Mouse (Mus musculus) ovary, postnatal 10 days (tissue): Measurements from ENCODE around the gene Adgrv1.

Source experiments
- DNase-seq: peaks from one replicate; pipeline ENCODE4 v3.0.0; 2022; ENCODE audit warnings: low spot score

Gene Adgrv1

DNA sequence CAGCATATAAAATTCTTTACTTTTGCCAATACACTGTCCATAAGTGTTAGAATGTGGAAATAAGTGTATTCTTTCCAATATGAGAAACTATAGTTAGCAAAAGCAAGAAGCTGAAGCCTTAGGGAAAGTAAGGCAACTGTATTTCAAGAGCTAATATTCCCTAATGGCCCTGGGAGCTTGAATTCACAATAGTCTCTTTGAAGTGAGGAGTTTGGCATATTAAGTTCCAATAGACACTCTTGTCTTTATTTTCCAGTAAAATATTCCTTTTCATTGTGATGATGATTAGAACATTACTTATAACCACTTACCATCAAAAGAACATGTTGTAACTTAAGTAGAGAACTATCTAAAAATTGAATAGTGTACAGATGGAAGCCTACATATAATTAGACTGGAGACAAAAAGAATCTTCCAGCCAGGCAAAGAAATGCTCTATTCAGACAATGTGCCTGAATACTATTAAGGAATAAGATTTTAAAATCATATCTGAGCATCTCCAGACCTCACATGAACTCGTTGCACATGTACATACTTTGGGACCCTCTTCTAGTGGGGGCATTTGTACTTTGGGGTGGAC, 225.0 kb downstream of the Adgrv1 start:
- no peak for DNase-seq

DNA sequence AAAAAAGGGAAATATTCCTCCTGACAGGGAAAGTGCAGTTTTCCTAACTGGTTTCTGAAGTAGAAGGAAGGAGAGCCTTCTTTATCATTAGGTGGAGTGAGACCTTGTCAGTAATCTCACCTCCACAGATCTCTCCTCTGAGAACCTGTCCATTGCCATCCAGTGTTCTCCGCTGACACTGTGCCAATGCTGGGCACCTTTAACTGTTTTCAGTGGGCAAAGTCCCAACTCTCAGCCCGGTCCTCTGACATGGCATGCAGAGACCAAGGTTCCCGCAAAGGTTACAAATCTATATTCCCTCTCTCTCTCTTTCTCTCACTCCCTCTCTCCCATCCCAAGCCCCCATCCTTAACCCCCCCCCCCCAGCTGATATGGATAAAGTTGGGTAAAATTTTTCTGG, 230.1 kb downstream of the Adgrv1 start:
- DNase-seq = no peak

DNA sequence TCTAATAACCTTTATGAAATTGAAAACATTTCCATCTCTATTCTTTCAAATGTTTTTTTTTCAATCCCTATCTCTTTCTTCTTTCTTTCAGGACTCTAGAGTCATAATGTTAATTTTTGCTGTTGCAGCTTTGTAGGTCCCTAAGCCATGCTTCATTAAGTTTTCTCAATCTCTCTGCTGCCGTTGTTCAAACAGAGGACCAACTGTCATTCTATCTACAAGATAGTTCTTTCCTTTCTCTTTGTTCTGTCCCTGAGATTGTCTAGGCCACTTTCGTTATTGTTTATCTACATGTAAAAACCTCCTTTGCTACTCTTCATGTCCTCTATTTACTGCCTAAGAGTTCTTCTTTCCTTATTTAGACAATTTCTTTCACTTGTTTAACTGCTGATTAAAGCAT, 230.8 kb downstream of the Adgrv1 start:
- no peak for DNase-seq

DNA sequence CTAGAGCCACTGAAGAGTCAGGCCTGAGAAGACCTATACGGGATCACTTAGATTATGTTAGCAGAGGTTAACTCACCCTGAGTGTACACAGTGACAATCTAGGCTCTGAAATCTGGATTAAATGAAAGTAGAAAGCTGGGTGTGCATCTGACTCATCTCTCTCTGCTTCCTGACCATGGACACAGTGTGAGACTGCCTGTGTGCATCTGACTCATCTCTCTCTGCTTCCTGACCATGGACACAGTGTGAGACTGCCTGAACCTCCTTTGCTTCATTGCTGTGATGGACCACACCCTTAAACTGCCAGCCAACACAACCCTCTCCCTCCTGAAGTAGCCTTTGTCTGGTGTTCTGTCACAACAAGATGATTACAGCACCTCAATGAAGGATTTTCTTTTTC, 231.2 kb downstream of the Adgrv1 start:
- no peak for DNase-seq

DNA sequence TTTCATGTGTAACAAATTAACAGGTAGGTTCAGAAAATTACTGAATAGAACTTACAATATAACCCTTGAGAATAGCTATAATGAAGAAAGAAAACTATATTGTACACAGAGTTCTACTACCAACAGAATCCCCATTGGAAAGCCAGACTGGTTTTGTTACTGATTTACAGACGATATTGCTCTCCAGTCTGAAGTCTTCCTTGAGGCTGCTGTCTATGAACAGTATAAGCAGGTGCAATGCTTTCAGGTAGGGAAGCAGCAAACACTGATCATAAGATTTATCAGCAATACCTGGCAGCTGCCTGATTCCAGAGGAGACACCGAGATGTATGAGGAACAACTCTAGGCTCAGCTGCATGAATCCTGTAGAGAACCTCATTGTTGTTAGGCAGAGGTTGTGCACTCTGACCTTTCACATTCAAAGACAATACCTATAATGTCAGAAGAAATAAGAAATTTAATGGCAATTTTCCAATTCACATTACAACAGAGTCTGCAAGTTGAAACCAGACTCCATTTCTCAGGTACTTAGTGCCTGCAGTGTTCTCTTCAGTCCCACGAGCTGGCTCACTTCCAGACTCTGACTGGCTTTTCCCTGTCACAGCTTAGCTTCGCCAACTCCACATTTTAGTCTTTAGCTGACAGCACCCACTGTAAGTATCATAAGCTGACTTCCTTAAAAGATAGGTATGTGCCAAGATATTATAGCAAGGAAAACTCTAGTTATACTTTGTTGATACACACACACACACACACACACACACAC, 247.2 kb downstream of the Adgrv1 start:
- no peak for DNase-seq

DNA sequence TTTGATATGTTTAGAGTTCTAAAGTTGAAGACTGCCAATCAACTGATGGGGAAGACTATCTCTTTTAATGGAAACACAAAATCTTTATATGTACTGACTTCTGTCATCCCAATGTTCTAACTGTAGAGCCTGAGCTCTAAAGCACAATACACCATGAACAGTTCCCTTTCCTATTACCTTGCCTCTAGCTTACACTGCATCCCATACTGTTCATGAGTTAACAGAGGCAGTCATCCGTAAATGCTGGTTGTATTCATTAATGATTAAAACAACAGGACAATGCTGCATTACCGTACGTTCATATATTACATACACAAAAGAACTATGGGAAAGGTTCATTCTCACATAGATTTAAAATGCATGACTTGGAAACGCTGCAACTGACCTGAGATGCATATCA, 251.1 kb downstream of the Adgrv1 start:
- no peak for DNase-seq

DNA sequence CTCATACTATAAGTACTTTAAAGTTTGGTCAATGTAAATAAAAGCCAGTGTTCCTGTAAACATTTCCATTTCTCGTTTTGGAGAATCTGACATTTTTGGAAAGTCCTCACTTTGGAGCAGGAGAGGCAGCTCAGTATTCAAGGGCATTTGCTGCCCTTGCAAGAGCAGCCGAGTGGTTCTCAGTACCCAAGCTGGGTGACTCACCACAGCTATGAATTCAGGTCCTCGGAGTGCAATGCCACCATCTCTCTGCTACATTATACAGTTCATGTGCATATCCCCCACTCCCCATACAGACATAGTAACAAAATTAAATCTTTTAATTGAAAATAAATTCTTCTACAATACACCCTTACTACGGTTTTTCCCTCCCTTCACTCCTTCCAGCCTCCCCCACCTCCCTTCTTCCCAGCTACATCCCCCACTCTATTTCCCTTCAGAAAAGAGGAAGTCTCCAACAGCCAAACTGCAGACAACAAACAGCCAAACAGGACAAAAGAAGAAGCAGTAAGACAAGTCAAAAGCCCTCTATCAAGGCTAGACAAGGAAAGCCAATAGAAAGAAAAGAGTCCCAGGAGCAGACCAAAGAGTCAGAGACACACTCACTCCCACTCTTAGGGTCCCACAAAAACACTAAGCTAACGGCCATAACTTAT, 262.0 kb downstream of the Adgrv1 start:
- no peak for DNase-seq

DNA sequence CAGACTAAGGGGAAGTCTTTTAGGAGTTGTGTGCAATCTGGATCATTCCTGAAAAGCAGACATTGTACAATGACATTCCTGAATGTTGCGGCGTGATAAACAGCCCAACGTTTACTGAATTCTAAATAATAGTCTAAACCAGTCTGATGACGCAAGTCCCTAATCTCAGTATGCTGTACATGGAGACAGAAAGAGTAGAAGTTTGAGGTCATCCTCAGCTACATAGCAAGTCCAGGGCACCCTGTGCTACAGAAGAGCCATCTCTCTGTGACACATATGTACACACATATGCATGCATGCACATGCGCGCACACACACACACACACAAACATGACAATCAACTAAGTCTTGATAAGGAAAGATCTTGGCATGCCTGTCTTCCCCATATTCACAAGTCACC, 262.8 kb downstream of the Adgrv1 start:
- DNase-seq = no peak

DNA sequence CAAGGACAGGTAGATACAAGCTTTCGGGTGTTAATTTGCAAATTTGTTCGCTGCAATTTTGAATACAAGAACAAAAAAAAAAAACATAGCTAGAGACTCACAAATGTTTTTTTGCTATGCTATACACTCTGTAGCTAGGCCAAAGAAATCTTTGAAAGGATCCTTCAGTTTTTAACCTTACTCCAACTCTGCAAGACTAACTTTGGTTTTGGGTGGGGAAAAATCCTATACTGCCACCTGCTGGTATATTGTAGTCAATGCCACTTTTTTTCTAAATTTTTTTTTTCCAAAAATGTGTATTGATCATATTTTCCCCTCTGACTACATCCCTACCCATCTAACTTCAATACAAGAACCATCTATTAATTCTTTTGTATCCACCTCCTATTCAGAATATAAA, 263.4 kb downstream of the Adgrv1 start:
- DNase-seq = no peak

DNA sequence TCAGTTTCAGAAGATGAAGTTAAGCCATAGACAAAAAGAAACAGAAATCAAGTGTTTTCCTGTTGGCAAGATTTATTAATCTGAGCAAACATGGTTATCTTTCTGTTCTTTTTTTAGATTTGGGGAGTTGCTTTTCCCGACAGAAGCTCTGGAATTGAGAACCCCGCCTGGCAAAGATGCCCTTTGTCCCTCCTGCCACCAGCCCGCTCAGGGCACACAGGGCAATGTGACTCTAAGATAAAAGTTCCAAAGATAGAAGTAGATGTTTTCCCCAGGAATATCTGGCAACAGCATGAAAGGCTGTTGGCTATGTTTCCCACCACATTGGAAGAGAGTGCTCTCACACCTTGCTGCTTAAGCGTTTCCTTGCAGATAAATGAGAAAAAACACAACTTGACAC, 264.0 kb downstream of the Adgrv1 start:
- no peak for DNase-seq

DNA sequence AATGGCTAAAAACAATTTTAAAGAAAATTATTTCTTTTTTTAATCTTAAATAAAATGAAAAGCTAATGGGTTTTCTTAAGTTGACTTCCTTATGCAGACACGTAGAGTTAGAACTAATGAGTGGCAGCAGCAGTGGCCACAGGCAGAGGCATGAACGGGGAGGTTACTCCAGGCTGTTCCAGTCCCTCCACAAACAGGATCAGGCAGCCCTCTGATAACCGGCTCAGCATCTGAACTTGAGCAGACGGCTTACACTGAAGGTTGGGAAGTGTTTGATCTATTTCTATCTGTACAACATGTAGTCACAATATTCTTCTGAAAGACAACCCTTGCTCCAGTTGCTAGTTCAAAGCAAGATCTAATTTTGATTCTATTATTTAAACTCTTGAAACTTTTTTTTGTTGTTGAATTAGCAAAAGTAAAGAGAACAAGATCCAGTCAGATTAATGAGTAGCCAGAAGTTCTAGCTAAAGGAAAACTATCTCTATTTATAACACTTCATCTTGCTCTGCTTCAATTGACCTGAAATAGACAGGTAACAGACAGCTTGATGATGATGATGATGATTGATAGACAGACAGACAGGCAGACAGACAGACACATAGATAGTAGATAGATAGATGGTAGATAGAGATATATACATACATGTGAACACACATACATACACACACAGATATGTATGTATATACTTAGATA, 265.1 kb downstream of the Adgrv1 start:
- no peak for DNase-seq

DNA sequence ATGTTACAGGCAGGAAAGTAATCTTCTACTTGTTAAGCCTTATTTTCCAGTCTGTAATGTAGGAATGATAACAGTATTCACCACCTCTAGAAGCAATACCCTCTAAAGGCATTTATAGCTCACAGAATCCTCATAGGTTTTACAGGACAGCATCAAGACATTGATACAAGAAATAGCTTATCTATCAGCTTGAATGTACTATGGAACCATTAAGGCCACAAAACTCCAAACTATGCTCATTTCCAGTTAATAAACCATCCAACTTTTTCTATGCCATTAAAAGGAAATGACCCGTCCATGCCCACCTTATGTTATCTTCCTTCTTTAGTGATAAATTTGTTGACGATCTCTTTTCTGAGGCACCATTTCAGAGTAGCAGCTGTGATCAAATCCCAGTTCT, 272.6 kb downstream of the Adgrv1 start:
- DNase-seq = no peak

DNA sequence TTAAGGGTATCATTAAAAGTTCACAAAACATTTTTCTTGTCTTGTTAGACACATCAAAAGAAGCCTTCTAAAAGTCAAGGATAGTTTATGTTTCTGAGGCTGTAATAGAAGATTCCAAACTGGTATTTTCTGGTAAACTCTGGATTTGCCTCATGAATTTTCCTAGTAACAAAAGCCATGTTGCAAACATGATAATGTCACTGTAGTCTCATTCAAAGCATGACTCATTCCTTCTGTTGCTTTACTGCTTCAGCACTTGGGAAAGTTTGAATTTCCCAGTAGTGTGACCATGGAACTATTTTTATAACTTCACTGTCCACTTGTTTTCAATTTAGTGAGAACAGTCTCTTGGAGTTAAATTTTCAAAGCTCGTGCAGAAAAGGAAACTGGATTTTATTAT, 274.2 kb downstream of the Adgrv1 start:
- DNase-seq = no peak

DNA sequence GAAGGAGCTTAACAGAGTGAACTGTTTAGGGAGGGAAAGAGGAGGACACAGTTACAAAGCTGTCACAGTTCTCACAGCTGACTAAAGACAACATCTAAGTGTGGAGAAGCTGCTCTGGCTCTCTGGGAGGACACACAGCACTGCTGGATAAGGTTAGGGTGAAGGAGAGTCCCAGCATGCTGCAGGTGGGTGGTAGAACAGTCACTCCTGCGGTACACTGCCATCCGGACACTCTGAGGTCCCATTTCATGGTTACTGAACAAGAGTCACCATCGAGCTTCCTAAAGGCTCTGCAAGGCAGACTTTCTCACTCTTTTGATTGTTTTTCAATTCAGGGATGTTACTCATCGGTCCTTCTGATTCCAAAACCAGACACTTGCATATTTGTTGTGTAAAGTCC, 274.6 kb downstream of the Adgrv1 start:
- DNase-seq = no peak

DNA sequence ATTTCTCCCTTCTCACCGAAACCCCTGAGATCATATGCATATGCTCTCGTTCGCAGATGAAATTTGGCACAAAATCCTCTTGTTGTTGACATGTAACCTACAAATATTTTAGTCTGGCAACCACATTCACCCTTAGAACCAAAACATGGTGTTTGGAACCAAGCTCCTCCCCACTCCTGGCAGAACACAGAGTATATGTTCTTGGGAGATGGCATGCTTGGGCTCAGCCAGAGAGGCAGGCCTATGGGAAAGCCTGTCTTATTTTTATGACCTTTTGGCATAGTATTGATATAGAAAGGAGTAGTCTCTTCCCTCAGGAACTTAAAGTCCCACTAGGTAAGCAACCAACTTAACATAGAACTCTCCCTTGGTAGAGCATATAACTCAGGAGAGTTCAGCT, 275.7 kb downstream of the Adgrv1 start:
- no peak for DNase-seq

DNA sequence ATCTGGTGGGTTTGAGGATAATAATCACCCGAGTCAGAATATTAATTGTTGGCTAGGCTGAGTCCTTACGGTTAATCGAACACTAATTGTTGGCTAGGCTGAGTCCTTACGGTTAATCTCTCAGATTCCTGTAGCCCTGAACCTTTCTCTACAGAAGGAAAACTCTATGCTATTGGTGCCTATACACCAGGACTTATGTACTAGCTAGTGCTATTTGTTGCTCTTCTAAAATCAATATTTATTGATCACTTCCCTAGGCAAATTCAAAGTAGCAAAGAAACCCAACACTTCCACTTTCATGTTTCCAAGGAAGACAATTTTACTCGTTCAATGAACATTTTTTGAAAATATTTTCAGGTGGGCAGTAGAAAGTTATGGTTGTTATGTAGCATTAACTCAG, 278.4 kb downstream of the Adgrv1 start:
- no peak for DNase-seq

DNA sequence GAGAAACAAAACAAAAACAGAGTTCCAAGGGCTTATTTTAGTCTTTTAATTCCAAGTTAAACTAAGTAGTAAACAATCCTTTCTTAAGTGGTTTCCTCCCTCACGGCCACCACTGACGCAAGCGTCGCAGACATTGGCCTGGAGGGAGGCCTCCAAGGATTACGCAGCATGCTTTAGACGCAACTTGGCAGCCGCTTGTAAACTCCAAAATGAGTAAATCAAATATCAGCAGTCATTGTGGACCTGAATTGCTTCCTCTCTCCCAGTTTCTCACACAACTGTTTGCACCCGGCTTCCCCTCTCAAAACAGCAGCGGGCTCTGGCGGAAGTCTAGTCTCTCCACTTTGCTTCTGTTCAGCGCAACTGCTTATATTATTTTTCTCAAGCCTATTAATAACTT, 280.7 kb downstream of the Adgrv1 start:
- no peak for DNase-seq

DNA sequence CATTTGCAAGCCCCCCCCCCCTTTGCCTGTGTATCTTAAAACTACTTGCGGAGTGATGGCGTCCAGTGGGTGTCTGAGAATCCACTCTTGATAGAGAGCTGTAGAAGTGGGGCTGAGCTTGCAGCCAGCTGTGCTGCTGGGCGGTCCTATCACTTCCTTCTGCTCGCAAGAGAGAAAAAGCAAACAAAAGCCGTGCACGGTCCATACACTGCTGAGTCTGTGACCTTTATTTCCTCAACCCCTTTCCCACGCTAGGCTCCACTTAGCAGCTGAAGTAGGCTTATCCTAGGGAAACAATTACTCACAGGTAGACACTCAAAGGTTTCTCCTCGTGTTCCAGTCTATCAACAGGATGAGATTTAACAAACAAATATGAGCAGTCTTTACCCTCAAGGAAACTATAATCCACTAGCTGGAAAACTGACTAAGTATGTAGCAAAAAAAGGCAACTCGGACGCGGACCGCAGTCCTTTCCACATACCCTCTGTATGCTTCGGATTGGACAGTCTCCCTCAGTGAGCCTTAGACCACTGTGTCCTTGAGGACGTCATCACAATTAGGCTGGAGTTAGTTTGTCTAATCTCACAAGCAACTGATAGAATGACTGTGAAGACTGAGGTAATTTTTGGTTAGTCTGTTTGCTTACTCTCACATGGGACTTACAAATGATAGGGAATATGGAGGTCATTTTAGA, 281.3 kb downstream of the Adgrv1 start:
- no peak for DNase-seq

DNA sequence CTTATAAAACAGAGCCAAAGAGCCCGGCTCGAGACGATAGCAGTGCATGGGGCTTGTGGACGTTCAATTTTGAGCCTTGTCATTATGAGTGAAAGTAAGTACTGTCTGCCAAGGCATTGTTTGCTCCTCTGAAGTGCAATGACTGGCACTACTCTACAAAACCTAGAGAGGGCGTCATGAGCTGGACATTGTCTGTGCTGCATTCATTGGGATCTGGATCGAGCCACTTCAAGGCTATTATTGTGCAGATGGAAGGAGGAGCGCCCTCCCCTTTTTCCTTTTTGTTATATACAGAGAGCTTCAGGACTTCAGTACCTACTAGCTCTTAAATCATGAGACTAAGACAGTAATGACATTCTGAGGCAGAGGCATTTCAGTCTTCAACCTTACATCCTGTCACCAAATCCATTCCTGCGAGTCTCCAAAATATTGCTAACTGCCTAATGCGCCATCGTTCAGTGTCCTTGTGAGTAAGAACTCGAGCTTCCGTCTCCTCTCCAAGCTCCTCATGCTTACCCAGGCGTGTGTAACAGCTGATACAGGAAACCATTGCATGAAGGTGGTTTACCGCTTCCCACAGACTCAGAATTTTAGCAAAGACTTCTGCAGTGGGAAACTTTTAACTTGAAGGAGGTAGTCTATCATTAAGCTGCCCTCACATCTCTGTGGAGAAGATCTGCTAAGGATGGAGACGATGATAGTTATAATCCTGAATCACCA, 285.5 kb downstream of the Adgrv1 start:
- DNase-seq = no peak

DNA sequence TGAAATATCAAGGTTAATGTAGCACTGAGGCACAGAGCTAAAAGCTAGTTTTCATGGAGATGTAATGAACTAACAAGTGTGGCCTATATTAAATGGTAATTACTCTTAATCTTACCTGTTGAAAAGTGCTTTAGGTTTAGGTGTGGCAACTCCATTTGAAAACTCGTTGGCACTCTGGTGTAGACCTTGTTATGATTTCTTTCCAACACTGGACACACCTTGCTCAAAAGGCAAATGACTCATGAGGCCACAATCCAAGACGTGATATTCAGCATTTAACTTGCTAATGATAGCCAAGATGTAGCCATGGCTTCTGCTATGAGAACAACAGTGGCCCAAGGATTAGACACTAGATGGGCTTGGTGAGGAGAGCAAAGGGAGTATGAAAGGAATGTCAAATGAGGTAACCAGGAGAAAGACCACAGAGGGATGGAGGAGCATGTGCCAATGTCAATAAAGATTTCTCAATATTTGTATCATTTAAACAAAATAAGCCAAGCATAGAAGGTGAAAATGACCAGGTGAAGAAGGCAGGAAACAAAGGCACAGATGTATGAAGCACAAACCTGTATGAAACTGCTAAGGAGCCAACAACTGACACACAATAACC, 289.9 kb downstream of the Adgrv1 start:
- DNase-seq = no peak

DNA sequence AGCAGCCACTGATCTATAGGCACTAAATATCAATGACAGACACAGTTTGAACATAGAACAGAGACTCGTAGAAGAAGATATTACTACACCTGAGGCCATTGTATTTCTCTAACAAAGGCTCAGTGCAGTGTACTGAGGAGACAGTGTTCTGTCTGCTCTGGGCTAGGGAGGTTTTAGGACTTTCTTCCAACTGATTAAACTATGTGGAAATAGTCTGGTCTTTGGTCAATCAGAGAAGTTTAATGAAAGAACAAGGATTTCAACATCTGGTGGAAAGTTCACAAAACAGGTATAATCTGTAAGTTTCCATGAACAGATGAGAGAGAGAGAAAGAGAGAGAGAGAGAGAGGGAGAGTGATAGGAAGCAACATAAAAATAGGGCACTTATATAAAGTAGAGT, 297.7 kb downstream of the Adgrv1 start:
- no peak for DNase-seq
